Mouse (Mus musculus) stomach, embryonic 14.5 days (tissue): Measurements from ENCODE around the gene Ltb4r2. TPM values are rescaled to one million over a fixed set of nuclear protein-coding genes. Genes with fewer than 3 reads are reported as not detected.

ENCODE experiments used
- ATAC-seq: fragments of 200-750 bp; cut with Nextera tagmentation; 2 replicates; pipeline ENCODE4 v1.8.0; 2017; ENCODE audit warnings: low read depth, moderate TSS enrichment; ENCODE audit not compliant: insufficient number of reproducible peaks, insufficient read depth, low FRiP score
- H3K27ac ChIP-seq: fragments of 300-500 bp; sonication (generic); 2 replicates; pipeline ENCODE4 v1.5.1; 2014; ENCODE audit warnings: mild to moderate bottlenecking, low read length, moderate library complexity, mixed read lengths
- H3K27me3 ChIP-seq: fragments of 300-500 bp; sonication (generic); 2 replicates; pipeline ENCODE4 v1.6.1; 2014; ENCODE audit warnings: low read length, control low read depth, mixed read lengths; ENCODE audit not compliant: control insufficient read depth, insufficient read depth
- H3K36me3 ChIP-seq: fragments of 300-500 bp; sonication (generic); 2 replicates; pipeline ENCODE4 v1.6.1; 2014; ENCODE audit warnings: mild to moderate bottlenecking, control low read depth, low read length, moderate library complexity, mixed read lengths; ENCODE audit not compliant: control insufficient read depth, insufficient read depth
- H3K4me1 ChIP-seq: fragments of 300-500 bp; sonication (generic); 2 replicates; pipeline ENCODE4 v1.6.1; 2014; ENCODE audit warnings: low read length, control low read depth, mixed read lengths; ENCODE audit not compliant: control insufficient read depth, insufficient read depth
- H3K4me2 ChIP-seq: fragments of 300-500 bp; sonication (generic); replicated peaks from 2 replicates; pipeline ENCODE4 v1.6.1; 2014; ENCODE audit warnings: low read depth, low read length, control low read depth
- H3K4me3 ChIP-seq: fragments of 300-500 bp; sonication (generic); 2 replicates; pipeline ENCODE4 v1.5.1; 2014; ENCODE audit warnings: low read depth, low read length, control low read depth
- H3K9ac ChIP-seq: fragments of 300-500 bp; sonication (generic); replicated peaks from 2 replicates; pipeline ENCODE4 v1.6.1; 2014; ENCODE audit warnings: low read depth, mild to moderate bottlenecking, control low read depth, low read length, moderate library complexity, mixed read lengths
- H3K9me3 ChIP-seq: fragments of 300-500 bp; sonication (generic); 2 replicates; pipeline ENCODE4 v1.6.1; 2016; ENCODE audit warnings: low read depth, low read length, control low read depth; ENCODE audit not compliant: control insufficient read depth
- WGBS: fragments of 180-500 bp; shearing (Covaris S2); extraction: QIAGEN DNeasy Blood & Tissue Kit; methylation state at CpG from one replicate; pipeline ENCODE4 v1.1.7; 2014; 5-methylcytosine and 5-hydroxymethylcytosine counted together
- polyA plus RNA-seq: library from polyadenylated mRNA; unstranded; fragments of >200 nt; fragmentation: Nextera tagmentation; extraction: Ambion mirVana; gene quantifications from 2 replicates; pipeline ENCODE4 v1.2.1, GENCODE M21; 2014

Ltb4r2 gene
- polyA plus RNA-seq, 1 experiment from 2014 or later = 0.13 TPM

DNA sequence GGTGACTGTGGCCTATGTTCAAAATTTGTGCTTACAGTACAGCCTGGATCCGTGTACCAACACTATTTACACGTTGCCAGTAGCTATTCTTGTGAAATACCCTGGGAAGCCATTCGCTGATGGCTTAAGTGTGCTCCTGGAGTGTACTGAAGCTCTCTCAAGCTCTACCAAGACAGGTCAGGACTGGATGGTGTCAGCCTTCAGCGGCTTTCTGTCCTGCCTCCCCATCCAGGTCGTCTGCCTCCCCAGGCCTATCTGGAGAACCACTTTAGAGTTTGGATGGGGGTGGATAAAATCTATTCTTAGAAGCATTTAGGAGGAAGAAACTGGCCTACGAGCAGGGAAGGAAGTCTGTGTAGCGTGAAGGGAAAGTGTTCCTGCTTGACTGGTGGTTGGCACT is 1.9 kb downstream of the Ltb4r2 start:
- Histone ChIP-seq H3K4me1 (peaks cover 11% of the 10 kb centered on the region; the same call in 1 of the 2 replicates), H3K4me3 (no peak overlapping the region), H3K4me2 (peak overlapping the region; percentile 98; the same call in 1 of the 2 replicates), H3K27ac (no peak overlapping the region), H3K36me3 (no peaks in the 10 kb centered on the region), H3K9me3 (no peaks in the 10 kb centered on the region), H3K27me3 (peaks cover 17% of the 10 kb centered on the region; the same call in 1 of the 2 replicates), H3K9ac (no peak overlapping the region)
- ATAC-seq = no peak
- 62% methylated on average over 7 of the region's 7 CpGs for WGBS

GRCm38 (mm10) chr14:55765696-55766095 is 4.5 kb downstream of the Ltb4r2 start, which contains the start of gene Ltb4r1:
Gene Ltb4r1 (plus strand): TSS chr14:55765962.
- no peak for ATAC-seq
- no peak within 1 kb of the TSS for H3K4me3 ChIP-seq
- H3K27me3 ChIP-seq = peaks cover 19% of the 10 kb centered on the region; the same call in 1 of the 2 replicates
- no peak within 1 kb of the TSS for H3K4me2 ChIP-seq
- H3K4me1 ChIP-seq = peaks cover 9% of the 10 kb centered on the region; the same call in 1 of the 2 replicates
- H3K36me3 ChIP-seq = no peaks in the 10 kb centered on the region
- H3K9ac ChIP-seq = no peak within 1 kb of the TSS
- WGBS = 58% methylated on average over 4 of the region's 4 CpGs
- H3K27ac ChIP-seq = no peak within 1 kb of the TSS
- no peaks in the 10 kb centered on the region for H3K9me3 ChIP-seq

DNA sequence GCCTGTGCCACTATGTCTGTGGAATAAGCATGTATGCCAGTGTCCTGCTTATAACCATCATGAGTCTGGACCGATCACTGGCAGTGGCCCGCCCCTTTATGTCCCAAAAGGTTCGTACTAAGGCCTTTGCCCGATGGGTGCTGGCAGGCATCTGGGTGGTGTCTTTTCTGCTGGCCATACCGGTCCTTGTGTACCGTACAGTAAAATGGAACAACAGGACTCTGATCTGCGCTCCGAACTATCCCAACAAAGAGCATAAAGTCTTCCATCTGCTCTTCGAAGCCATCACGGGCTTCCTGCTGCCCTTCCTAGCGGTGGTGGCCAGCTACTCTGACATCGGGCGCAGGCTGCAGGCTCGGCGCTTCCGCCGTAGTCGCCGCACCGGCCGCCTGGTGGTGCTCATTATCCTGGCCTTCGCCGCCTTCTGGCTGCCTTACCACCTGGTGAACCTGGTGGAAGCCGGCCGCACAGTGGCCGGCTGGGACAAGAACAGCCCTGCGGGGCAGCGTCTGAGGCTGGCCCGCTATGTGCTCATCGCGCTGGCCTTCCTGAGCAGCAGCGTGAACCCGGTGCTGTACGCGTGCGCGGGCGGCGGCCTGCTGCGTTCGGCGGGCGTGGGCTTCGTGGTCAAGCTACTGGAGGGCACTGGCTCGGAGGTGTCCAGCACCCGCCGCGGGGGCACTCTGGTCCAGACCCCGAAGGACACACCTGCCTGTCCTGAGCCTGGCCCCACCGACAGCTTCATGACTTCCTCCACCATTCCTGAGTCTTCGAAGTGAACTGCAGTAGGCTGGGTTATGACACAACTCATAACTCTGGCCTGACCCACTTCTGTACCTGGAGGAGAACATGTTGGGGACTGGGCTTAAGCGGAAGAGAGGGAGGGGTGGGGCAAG is 6.5 kb downstream of the Ltb4r2 start:
- 13% methylated on average over 52 of the region's 52 CpGs for WGBS
- H3K4me2 ChIP-seq = peak overlapping the region; percentile 70
- H3K9me3 ChIP-seq = no peaks in the 10 kb centered on the region
- ATAC-seq = peak; percentile 70; the same call in 1 of the 2 replicates
- H3K9ac ChIP-seq = peak overlapping the region; percentile 25; the same call in 1 of the 2 replicates
- 0 out of 2 replicates have a peak, but pooled peaks cover 5% of the 10 kb centered on the region for H3K4me1 ChIP-seq
- no peaks in the 10 kb centered on the region for H3K36me3 ChIP-seq
- peak overlapping the region; percentile 34 for H3K4me3 ChIP-seq
- no peak overlapping the region for H3K27ac ChIP-seq
- H3K27me3 ChIP-seq = peaks cover 12% of the 10 kb centered on the region; the same call in 1 of the 2 replicates

DNA sequence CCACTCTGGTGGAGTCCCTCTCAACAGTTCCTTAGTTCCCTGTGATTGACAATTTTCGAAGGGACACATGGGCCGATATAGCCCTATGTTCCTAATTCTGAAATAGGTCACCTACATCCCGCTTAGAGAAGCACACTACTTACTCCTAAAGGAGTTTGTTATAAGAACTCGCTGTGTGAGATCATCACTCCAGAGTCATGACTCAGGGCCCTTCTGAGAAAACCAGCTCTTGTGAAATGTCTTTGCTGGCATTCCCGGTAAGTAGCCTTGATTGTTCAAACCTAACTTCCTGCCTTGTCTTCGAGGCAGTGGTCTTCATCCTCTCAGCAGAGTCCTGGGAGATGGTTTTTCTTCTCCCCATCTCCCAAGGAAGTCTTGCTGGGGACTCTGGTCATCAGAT is 7.3 kb downstream of the Ltb4r2 start:
- no peaks in the 10 kb centered on the region for H3K36me3 ChIP-seq
- no peak overlapping the region for H3K4me3 ChIP-seq
- no peak overlapping the region for H3K9ac ChIP-seq
- 90% methylated on average over 6 of the region's 6 CpGs for WGBS
- H3K27ac ChIP-seq = no peak overlapping the region
- 0 out of 2 replicates have a peak, but pooled peaks cover 5% of the 10 kb centered on the region for H3K4me1 ChIP-seq
- peaks cover 12% of the 10 kb centered on the region; the same call in 1 of the 2 replicates for H3K27me3 ChIP-seq
- H3K9me3 ChIP-seq = no peaks in the 10 kb centered on the region
- no peak for ATAC-seq
- no peak overlapping the region for H3K4me2 ChIP-seq

GRCm38 (mm10) chr14:55769087-55769703 is 8.0 kb downstream of the Ltb4r2 start:
- Histone ChIP-seq H3K27me3 (peaks cover 12% of the 10 kb centered on the region; the same call in 1 of the 2 replicates), H3K4me3 (no peak overlapping the region), H3K9me3 (no peaks in the 10 kb centered on the region), H3K4me2 (no peak overlapping the region), H3K4me1 (0 out of 2 replicates have a peak, but pooled peaks cover 5% of the 10 kb centered on the region), H3K27ac (no peak overlapping the region), H3K36me3 (no peaks in the 10 kb centered on the region), H3K9ac (no peak overlapping the region)
- WGBS = 73% methylated on average over 16 of the region's 16 CpGs
- ATAC-seq = no peak

- Histone ChIP-seq H3K4me1 (peaks cover 5% of the 10 kb centered on the region), H3K4me3 (no peak overlapping the region), H3K4me2 (no peak overlapping the region), H3K36me3 (no peaks in the 10 kb centered on the region), H3K27ac (no peak overlapping the region), H3K27me3 (no peaks in the 10 kb centered on the region), H3K9me3 (no peaks in the 10 kb centered on the region), H3K9ac (no peak overlapping the region)
- 51% methylated on average over 7 of the region's 7 CpGs for WGBS
- no peak for ATAC-seq
Measured at GRCm38 (mm10) chr14:55776711-55777110, 15.5 kb downstream of the Ltb4r2 start.

DNA sequence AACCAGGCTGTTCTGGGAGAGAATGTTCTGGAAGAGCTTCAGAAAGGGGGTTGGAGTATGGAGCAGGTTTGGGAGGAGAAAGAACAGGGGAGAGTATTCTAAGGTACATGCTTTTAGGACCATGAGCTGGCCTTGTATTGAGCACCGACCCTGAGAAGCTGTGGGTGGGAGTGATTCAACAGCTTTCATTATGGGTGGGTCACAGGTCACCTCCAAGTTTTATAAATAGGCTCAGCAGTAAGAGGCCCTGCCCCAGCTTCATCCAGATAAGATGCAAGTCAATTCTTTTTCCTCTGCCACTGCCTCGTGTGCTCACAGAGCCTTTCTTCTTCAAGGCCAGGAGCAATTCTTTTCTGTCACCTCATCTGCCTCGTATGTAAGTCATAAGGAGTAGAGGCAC is 15.9 kb downstream of the Ltb4r2 start:
- H3K4me2 ChIP-seq = no peak overlapping the region
- no peak overlapping the region for H3K4me3 ChIP-seq
- H3K9ac ChIP-seq = no peak overlapping the region
- no peak overlapping the region for H3K27ac ChIP-seq
- H3K4me1 ChIP-seq = peaks cover 5% of the 10 kb centered on the region
- WGBS = 12% methylated on average over 3 of the region's 3 CpGs
- H3K27me3 ChIP-seq = no peaks in the 10 kb centered on the region
- H3K9me3 ChIP-seq = no peaks in the 10 kb centered on the region
- H3K36me3 ChIP-seq = no peaks in the 10 kb centered on the region
- no peak for ATAC-seq

DNA sequence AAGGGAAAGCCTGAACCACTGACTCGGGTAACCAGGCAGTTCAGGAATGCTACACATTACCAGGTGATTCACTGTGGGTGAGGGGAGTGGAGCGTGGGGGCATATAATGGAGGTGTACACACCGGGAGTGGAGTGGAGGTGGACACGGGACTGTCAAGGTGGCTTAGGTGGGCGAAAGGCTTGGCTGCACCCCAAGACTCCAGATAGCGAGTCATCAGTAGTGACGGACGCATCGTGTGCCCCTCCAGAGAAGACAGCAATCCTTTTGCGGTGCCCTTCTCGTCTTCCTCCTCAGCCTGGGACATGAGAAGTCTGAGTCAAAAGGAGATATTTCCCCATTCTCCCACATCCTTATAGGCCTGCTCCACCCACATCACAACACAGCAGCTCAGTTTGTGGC is 16.6 kb downstream of the Ltb4r2 start:
- WGBS = 83% methylated on average over 11 of the region's 11 CpGs
- Histone ChIP-seq H3K36me3 (no peaks in the 10 kb centered on the region), H3K4me3 (no peak overlapping the region), H3K27me3 (no peaks in the 10 kb centered on the region), H3K4me2 (no peak overlapping the region), H3K4me1 (peaks cover 10% of the 10 kb centered on the region), H3K27ac (no peak overlapping the region), H3K9ac (no peak overlapping the region), H3K9me3 (no peaks in the 10 kb centered on the region)
- no peak for ATAC-seq
